In the genomic region with DNA sequence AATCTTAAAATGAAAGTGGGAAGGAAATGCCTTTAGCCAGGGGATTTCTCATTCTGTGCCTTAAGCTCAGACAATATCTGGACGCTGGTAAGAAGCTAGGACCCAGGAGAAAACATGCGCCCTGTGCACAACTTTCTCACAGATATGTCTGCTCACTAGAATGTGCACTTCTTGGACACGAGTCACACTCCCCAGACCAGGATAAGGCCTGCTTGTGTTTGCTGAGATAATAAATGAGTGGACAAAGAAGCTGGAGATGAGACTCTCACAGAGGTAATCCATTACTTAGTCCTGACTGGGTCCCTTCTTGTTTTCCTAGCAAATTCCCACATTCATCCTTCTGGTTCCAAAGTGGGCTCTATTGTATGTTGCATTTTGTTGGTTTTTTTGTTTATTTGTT, we compare ENCODE assay signal across 19 mouse cellular contexts.
A peak's percentile ranks its signal among the peaks of the same experiment; 100 is the strongest.
DNase-seq lines count a peak whose midpoint lies in the region; ATAC-seq and TF ChIP-seq lines count a peak whose summit lies in the region.
"Had no signal": no experiment of that assay in that cellular context is flagged by ENCODE, and none has a peak within 500 bp of the region (broad histone marks: within the 10 kb centered on the region; RNA-seq: fewer than 3 reads in every experiment).

No protein-coding gene starts in this region.

- no peaks in the 10 kb centered on the region for H3K27me3 ChIP-seq in liver, embryonic 11.5 days (replicated peaks; ENCODE audit: control insufficient read depth, insufficient read depth, low read length)
- H3K27me3 ChIP-seq in liver, embryonic 15.5 days = no peaks in the 10 kb centered on the region
- H3K27me3 ChIP-seq: CH12.LX; forebrain, embryonic 12.5 days; intestine, embryonic 15.5 days had no signal

- H3K9ac ChIP-seq in liver, embryonic 11.5 days (ENCODE audit: low read depth, low read length) = no peak overlapping the region
- H3K9ac ChIP-seq in liver, embryonic 15.5 days = 0 out of 2 replicates have a peak overlapping the region, but pooled peaks have one; percentile 36
- H3K9ac ChIP-seq: forebrain, embryonic 12.5 days; forebrain, postnatal 0 days; hindbrain, embryonic 14.5 days; intestine, embryonic 15.5 days had no signal

- peak overlapping the region; percentile 5; the same call in 1 of the 2 replicates for H3K4me2 ChIP-seq in liver, embryonic 11.5 days
- peak overlapping the region; percentile 62 for H3K4me2 ChIP-seq in liver, embryonic 15.5 days
- H3K4me2 ChIP-seq: forebrain, embryonic 12.5 days; hindbrain, embryonic 14.5 days; intestine, embryonic 15.5 days had no signal

- peaks cover 44% of the 10 kb centered on the region for H3K4me1 ChIP-seq in liver, embryonic 11.5 days (replicated peaks; ENCODE audit: control insufficient read depth, insufficient read depth, low read length)
- H3K4me1 ChIP-seq in liver, embryonic 15.5 days (replicated peaks) = peaks cover 71% of the 10 kb centered on the region
- H3K4me1 ChIP-seq: embryonic facial prominence, embryonic 10.5 days; forebrain, embryonic 12.5 days; intestine, embryonic 15.5 days had no signal

- no peak for ATAC-seq in liver, embryonic 11.5 days (replicated peaks; ENCODE audit: low FRiP score)
- no peak for ATAC-seq in liver, embryonic 15.5 days (ENCODE audit: insufficient read depth)
- ATAC-seq: forebrain, postnatal 0 days; intestine, embryonic 15.5 days had no signal

- H3K27ac ChIP-seq in liver, embryonic 11.5 days (ENCODE audit: low read depth, low read length) = peak overlapping the region; percentile 44
- peak overlapping the region; percentile 97 for H3K27ac ChIP-seq in liver, embryonic 15.5 days (replicated peaks)
- no peak overlapping the region for H3K27ac ChIP-seq in layer of hippocampus, adult 2 months
- H3K27ac ChIP-seq: embryonic facial prominence, embryonic 10.5 days; forebrain, embryonic 12.5 days; hindbrain, embryonic 14.5 days; intestine, embryonic 15.5 days had no signal

- WGBS in liver, embryonic 11.5 days = 44% methylated on average over 3 of the region's 3 CpGs
- WGBS in liver, embryonic 15.5 days (ENCODE audit: insufficient replicate concordance) = 33% methylated on average over 3 of the region's 3 CpGs

- intact Hi-C loops in heart, postnatal 25 days (cut with DNase I) = no loop called here

- TF ChIP-seq CTCF in layer of hippocampus, adult 2 months (conservative IDR thresholded peaks at IDR 0.05) = no peak

- no peaks in the 10 kb centered on the region for H3K36me3 ChIP-seq in liver, embryonic 11.5 days (ENCODE audit: control insufficient read depth, insufficient read depth, low read length)
- H3K36me3 ChIP-seq in liver, embryonic 15.5 days (replicated peaks) = no peaks in the 10 kb centered on the region
- H3K36me3 ChIP-seq: embryonic facial prominence, embryonic 10.5 days; forebrain, embryonic 12.5 days; intestine, embryonic 15.5 days had no signal

- peak; percentile 40 for DNase-seq in heart, adult 11 months
- no peak for DNase-seq in heart, postnatal 25 days (ENCODE audit: low spot score)
- DNase-seq in c-Kit-negative CD71-positive TER-119-positive erythroid progenitor cells, embryonic 14.5 days (ENCODE audit: low read depth, low spot score) = peak; percentile 46
- DNase-seq in liver, embryonic 11.5 days (ENCODE audit: low spot score) = no peak
- DNase-seq in layer of hippocampus, adult 2 months (ENCODE audit: low spot score in 2 of 2) = no peak
- DNase-seq in left cerebral cortex, adult 11 months (ENCODE audit: low spot score) = no peak
- no peak for DNase-seq in adrenal gland, adult (ENCODE audit: inconsistent age in 2 of 2, low spot score in 1 of 2)
- DNase-seq: adrenal gland, postnatal 10 days; cerebellum, adult 18-20 months; cerebellum, postnatal 10 days; forebrain, postnatal 0 days; gastrocnemius, postnatal 14 days; heart, postnatal 10 days had no signal

- H3K4me3 ChIP-seq in liver, embryonic 11.5 days (ENCODE audit: low read depth, low read length) = no peak overlapping the region
- H3K4me3 ChIP-seq in liver, embryonic 15.5 days (replicated peaks) = no peak overlapping the region
- no peak overlapping the region for H3K4me3 ChIP-seq in layer of hippocampus, adult 2 months
- H3K4me3 ChIP-seq: embryonic facial prominence, embryonic 10.5 days; forebrain, embryonic 12.5 days; intestine, embryonic 15.5 days had no signal

- no peaks in the 10 kb centered on the region for H3K9me3 ChIP-seq in liver, embryonic 11.5 days (ENCODE audit: control insufficient read depth, low read length)
- no peaks in the 10 kb centered on the region for H3K9me3 ChIP-seq in liver, embryonic 15.5 days (replicated peaks)
- H3K9me3 ChIP-seq: embryonic facial prominence, embryonic 10.5 days; forebrain, embryonic 12.5 days; intestine, embryonic 15.5 days had no signal

Comparison
In these comparisons a context has a peak if more than half of its experiments do, and no peak if none do; other contexts are left out.
1. DNase-seq: peak in heart, adult 11 months (single experiment) and c-Kit-negative CD71-positive TER-119-positive erythroid progenitor cells, embryonic 14.5 days (single experiment); none in heart, postnatal 25 days (single experiment), liver, embryonic 11.5 days (single experiment), layer of hippocampus, adult 2 months (0 of 2), left cerebral cortex, adult 11 months (single experiment) and adrenal gland, adult (0 of 2).